Mouse (Mus musculus) lung, embryonic 16.5 days (tissue): ENCODE results near the gene Kif5c. TPM values are rescaled to one million over a fixed set of nuclear protein-coding genes. Genes with fewer than 3 reads are reported as not detected.

Experiments
- ATAC-seq: fragments of 200-750 bp; cut with Nextera tagmentation; 2 replicates; pipeline ENCODE4 v1.8.0; 2017; ENCODE audit warnings: low read depth, mild to moderate bottlenecking, moderate library complexity
- H3K27ac ChIP-seq: fragments of 300-500 bp; sonication (generic); 2 replicates; pipeline ENCODE4 v1.5.1; 2014; ENCODE audit warnings: mild to moderate bottlenecking, control low read depth, low read length
- H3K27me3 ChIP-seq: fragments of 300-500 bp; sonication (generic); 2 replicates; pipeline ENCODE4 v1.6.1; 2014; ENCODE audit warnings: low read depth, low read length, mixed read lengths; ENCODE audit not compliant: control insufficient read depth, insufficient read depth
- H3K36me3 ChIP-seq: fragments of 300-500 bp; sonication (generic); 2 replicates; pipeline ENCODE4 v1.6.1; 2014; ENCODE audit warnings: low read length; ENCODE audit not compliant: control insufficient read depth, insufficient read depth
- H3K4me1 ChIP-seq: fragments of 300-500 bp; sonication (generic); replicated peaks from 2 replicates; pipeline ENCODE4 v1.6.1; 2014; ENCODE audit warnings: low read length, mixed read lengths; ENCODE audit not compliant: control insufficient read depth, insufficient read depth
- H3K4me2 ChIP-seq: fragments of 300-500 bp; sonication (generic); 2 replicates; pipeline ENCODE4 v1.6.1; 2014; ENCODE audit warnings: low read depth, low read length, control low read depth
- H3K4me3 ChIP-seq: fragments of 300-500 bp; sonication (generic); 2 replicates; pipeline ENCODE4 v1.5.1; 2014; ENCODE audit warnings: mild to moderate bottlenecking, low read length, control low read depth
- H3K9ac ChIP-seq: fragments of 300-500 bp; sonication (generic); 2 replicates; pipeline ENCODE4 v1.6.1; 2014; ENCODE audit warnings: low read length, control low read depth
- H3K9me3 ChIP-seq: fragments of 300-500 bp; sonication (generic); 2 replicates; pipeline ENCODE4 v1.6.1; 2016; ENCODE audit warnings: low read length; ENCODE audit not compliant: control insufficient read depth
- WGBS: fragments of 180-500 bp; shearing (Covaris S2); extraction: QIAGEN DNeasy Blood & Tissue Kit; methylation state at CpG from one replicate; pipeline ENCODE4 v1.1.7; 2014; 5-methylcytosine and 5-hydroxymethylcytosine counted together
- polyA plus RNA-seq: library from polyadenylated mRNA; unstranded; fragments of >200 nt; fragmentation: Nextera tagmentation; extraction: Ambion mirVana; gene quantifications from 2 replicates; pipeline ENCODE4 v1.2.1, GENCODE M21; 2015

The Kif5c gene
- polyA plus RNA-seq, 1 experiment from 2014 or later = 0.85 TPM

DNA sequence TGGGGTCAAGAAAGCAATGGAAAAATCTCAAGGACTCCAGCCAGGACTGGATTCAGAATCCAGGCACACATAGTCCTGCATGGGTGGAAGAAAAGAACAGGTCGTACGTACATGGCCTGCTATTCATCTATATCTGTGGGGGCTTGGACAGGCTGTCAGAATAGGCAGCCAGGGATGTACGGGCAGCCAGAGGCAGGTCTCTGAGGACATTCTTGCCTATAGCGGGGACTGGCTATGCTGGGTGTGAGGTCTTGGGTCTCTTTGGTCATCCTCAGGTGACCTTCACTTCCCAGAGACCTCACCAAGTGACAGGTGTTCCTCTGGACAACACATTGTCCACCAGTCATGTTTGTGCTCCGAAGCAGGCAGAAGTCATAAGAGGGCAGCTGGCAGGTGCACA lies 36.6 kb upstream of the Kif5c start:
- Histone ChIP-seq H3K4me1 (no peaks in the 10 kb centered on the region), H3K9ac (no peak overlapping the region), H3K27me3 (no peaks in the 10 kb centered on the region), H3K36me3 (no peaks in the 10 kb centered on the region), H3K9me3 (no peaks in the 10 kb centered on the region), H3K4me3 (no peak overlapping the region), H3K27ac (no peak overlapping the region), H3K4me2 (no peak overlapping the region)
- no peak for ATAC-seq
- 74% methylated on average over 5 of the region's 5 CpGs for WGBS

DNA sequence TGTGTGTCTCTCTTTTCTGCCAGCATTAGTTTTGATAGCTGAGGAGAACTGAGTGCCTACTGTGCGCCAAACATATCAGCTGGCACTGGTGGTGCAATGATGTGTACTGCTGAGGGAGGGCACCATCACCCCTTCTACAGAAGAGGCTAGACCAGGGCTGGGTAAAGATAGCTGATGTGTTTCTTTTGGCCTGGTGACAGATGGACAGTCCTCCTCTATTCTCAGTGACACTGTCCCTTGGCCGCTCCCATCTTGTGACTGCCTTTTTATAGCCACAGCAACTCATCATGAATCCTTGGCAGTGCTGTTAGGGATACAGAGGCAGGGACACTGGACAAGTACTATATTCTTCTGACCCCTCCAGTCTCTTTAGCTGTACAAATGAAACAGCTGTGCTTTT lies 35.8 kb upstream of the Kif5c start:
- H3K4me3 ChIP-seq = no peak overlapping the region
- no peaks in the 10 kb centered on the region for H3K4me1 ChIP-seq
- H3K27ac ChIP-seq = no peak overlapping the region
- H3K36me3 ChIP-seq = no peaks in the 10 kb centered on the region
- no peaks in the 10 kb centered on the region for H3K27me3 ChIP-seq
- H3K9ac ChIP-seq = no peak overlapping the region
- ATAC-seq = no peak
- 94% methylated on average over 2 of the region's 2 CpGs for WGBS
- no peak overlapping the region for H3K4me2 ChIP-seq
- no peaks in the 10 kb centered on the region for H3K9me3 ChIP-seq

DNA sequence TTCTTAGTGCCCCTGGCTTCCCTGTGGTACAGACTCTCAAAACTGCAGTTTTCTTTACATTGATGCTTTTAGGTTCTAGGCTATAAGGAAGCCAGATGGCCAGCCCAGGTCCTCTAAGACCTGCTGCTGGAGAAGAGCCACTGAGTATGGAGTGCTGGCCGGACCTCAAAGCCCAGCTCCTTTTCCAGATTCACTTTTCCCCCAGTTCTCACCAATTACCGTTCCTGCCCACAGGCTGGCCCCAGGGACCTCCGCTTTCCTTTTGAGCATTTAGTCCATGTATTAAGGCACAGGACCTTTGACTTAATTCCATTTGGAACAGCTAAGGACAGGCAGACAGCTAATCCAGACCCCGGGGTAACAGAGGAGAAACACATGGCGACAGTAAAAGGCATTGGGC lies 28.6 kb upstream of the Kif5c start:
- Histone ChIP-seq H3K27me3 (no peaks in the 10 kb centered on the region), H3K36me3 (no peaks in the 10 kb centered on the region), H3K9me3 (no peaks in the 10 kb centered on the region), H3K4me1 (no peaks in the 10 kb centered on the region), H3K4me2 (no peak overlapping the region), H3K9ac (no peak overlapping the region), H3K4me3 (no peak overlapping the region), H3K27ac (no peak overlapping the region)
- ATAC-seq = no peak
- WGBS = 58% methylated on average over 5 of the region's 5 CpGs

GRCm38 (mm10) chr2:49592926-49593325 lies 26.2 kb upstream of the Kif5c start:
- Histone ChIP-seq H3K4me1 (no peaks in the 10 kb centered on the region), H3K27ac (no peak overlapping the region), H3K9me3 (no peaks in the 10 kb centered on the region), H3K27me3 (no peaks in the 10 kb centered on the region), H3K4me2 (no peak overlapping the region), H3K9ac (no peak overlapping the region), H3K36me3 (no peaks in the 10 kb centered on the region), H3K4me3 (no peak overlapping the region)
- no peak for ATAC-seq

- H3K27me3 ChIP-seq = no peaks in the 10 kb centered on the region
- no peak overlapping the region for H3K4me2 ChIP-seq
- no peaks in the 10 kb centered on the region for H3K9me3 ChIP-seq
- WGBS = 81% methylated on average over 7 of the region's 7 CpGs
- no peak for ATAC-seq
- H3K4me1 ChIP-seq = no peaks in the 10 kb centered on the region
- no peak overlapping the region for H3K27ac ChIP-seq
- H3K4me3 ChIP-seq = no peak overlapping the region
- no peak overlapping the region for H3K9ac ChIP-seq
- H3K36me3 ChIP-seq = no peaks in the 10 kb centered on the region
Measured at GRCm38 (mm10) chr2:49594886-49595285, 24.2 kb upstream of the Kif5c start.

- no peak for ATAC-seq
- WGBS = 72% methylated on average over 3 of the region's 3 CpGs
- Histone ChIP-seq H3K4me3 (no peak overlapping the region), H3K9me3 (no peaks in the 10 kb centered on the region), H3K4me1 (no peaks in the 10 kb centered on the region), H3K27me3 (no peaks in the 10 kb centered on the region), H3K36me3 (no peaks in the 10 kb centered on the region), H3K4me2 (no peak overlapping the region), H3K9ac (no peak overlapping the region), H3K27ac (no peak overlapping the region)
Measured at GRCm38 (mm10) chr2:49596318-49596717, 22.8 kb upstream of the Kif5c start.

DNA sequence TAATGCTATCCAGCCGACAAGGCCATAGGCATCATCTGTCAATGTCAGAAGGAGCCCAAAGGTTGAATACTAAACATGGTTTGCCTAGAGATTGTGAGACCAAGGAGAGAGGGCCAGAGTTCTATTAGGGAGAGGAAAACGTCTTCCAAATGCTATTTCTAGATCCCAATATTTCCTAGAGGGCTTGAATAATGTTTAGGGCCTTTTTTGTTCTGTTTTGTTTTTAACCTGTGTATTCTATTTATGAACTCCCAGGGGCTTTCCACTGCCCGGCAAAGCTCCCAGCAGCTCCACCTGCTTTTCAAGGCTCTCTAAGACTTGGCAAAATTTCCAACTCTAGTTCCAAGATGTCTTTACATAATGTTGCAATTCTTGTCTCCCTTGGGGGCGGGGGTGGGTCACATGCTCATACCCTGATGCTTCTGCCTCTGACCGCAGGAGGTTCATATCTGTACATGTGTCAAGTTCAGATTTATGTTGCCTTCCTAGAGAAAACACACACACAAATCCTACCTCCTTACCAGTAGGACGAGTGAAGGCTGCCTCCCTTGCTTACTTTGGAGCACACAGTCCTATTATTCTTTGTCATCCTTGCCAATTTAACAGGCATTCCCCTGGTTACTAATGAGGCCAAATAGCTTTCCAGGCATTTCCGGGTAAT lies 18.9 kb upstream of the Kif5c start:
- H3K27ac ChIP-seq = no peak overlapping the region
- no peak overlapping the region for H3K9ac ChIP-seq
- ATAC-seq = no peak
- H3K36me3 ChIP-seq = no peaks in the 10 kb centered on the region
- no peaks in the 10 kb centered on the region for H3K4me1 ChIP-seq
- H3K9me3 ChIP-seq = no peaks in the 10 kb centered on the region
- H3K27me3 ChIP-seq = no peaks in the 10 kb centered on the region
- no peak overlapping the region for H3K4me2 ChIP-seq
- H3K4me3 ChIP-seq = no peak overlapping the region
- 50% methylated on average over 7 of the region's 7 CpGs for WGBS

DNA sequence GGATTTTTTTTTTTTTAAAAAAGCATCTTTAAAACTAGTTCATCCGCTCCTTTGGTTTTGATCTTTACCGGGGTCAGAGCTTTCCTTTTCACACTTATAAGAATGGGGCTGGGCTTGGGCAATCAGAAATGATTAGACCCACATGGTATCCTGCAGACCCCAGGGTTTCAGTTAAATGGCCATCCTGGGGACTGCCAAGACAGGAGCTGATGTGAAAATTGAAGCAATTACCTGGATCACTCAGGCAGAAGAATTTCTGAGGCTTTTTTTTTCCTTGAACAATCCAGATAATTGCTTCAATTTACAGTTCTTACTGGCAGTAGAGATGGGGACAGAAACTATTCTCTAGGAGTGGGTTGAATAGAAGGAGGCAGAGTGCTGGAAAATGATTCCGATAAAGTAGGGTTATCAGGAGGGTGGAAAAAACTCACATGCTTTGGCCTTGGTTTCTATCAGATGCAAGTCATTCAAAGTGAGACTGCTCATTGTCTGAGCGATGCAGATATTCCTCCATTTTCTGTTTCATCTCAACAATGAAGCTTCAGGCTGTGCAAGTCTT lies 16.2 kb upstream of the Kif5c start:
- no peak overlapping the region for H3K9ac ChIP-seq
- no peak for ATAC-seq
- no peak overlapping the region for H3K4me2 ChIP-seq
- 90% methylated on average over 4 of the region's 4 CpGs for WGBS
- no peak overlapping the region for H3K27ac ChIP-seq
- no peaks in the 10 kb centered on the region for H3K36me3 ChIP-seq
- H3K4me3 ChIP-seq = no peak overlapping the region
- no peaks in the 10 kb centered on the region for H3K27me3 ChIP-seq
- no peaks in the 10 kb centered on the region for H3K4me1 ChIP-seq
- H3K9me3 ChIP-seq = no peaks in the 10 kb centered on the region

DNA sequence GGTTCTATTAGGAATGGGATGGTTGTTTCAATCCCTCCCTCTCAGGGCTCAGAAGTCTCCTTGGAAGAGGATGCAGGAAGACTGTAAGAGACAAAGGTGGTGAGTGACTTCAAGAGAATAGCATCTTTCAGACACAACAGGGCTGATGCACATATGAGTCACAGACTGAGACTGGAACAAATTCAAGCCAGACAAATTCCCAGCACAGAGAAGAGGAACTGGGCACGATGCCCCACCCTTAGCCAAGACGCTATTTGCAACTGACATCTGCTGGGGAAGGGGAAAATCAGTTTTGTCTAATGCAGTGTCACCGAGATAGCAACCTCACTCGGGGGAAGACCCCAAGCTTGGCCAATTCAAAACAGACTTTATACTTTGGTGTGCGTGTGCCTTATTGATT lies 9.5 kb upstream of the Kif5c start:
- H3K9me3 ChIP-seq = no peaks in the 10 kb centered on the region
- H3K9ac ChIP-seq = no peak overlapping the region
- no peaks in the 10 kb centered on the region for H3K27me3 ChIP-seq
- H3K36me3 ChIP-seq = no peaks in the 10 kb centered on the region
- no peak overlapping the region for H3K4me2 ChIP-seq
- H3K4me1 ChIP-seq = no peaks in the 10 kb centered on the region
- 67% methylated on average over 5 of the region's 5 CpGs for WGBS
- H3K27ac ChIP-seq = no peak overlapping the region
- no peak overlapping the region for H3K4me3 ChIP-seq
- ATAC-seq = no peak

GRCm38 (mm10) chr2:49616765-49617164 lies 2.3 kb upstream of the Kif5c start:
- no peak overlapping the region for H3K4me2 ChIP-seq
- no peaks in the 10 kb centered on the region for H3K9me3 ChIP-seq
- H3K27me3 ChIP-seq = peaks cover 26% of the 10 kb centered on the region
- WGBS = 78% methylated on average over 3 of the region's 3 CpGs
- H3K36me3 ChIP-seq = no peaks in the 10 kb centered on the region
- H3K4me1 ChIP-seq = peaks cover 10% of the 10 kb centered on the region; the same call in 1 of the 2 replicates
- ATAC-seq = no peak
- no peak overlapping the region for H3K4me3 ChIP-seq
- no peak overlapping the region for H3K9ac ChIP-seq
- H3K27ac ChIP-seq = no peak overlapping the region
